Mouse (Mus musculus): ENCODE data around the gene Grik1.

DNA sequence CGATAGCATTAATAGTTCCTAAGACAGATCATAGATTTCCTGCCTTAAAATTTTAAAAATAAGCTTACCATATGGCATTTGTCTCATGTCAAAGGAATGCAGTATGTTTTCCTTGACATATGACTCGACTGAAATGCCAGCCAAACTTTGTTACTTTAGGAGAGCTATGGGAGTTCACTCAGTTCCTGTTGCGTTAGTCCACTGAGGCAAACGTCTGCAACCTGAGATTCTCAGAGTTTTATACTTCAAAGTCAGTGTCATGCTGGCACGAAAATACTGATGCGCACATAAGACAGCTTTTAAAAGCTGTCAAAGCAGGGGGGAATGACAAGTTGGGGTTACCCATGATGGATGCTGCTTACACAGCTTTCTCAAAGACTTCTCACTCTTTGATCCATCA is 247.6 kb downstream of the Grik1 start:
- TF ChIP-seq ZNF384 (IDR thresholded peaks at IDR 0.05; ENCODE audit: low read depth, low read length) (no peak), MAFK (IDR thresholded peaks at IDR 0.05; ENCODE audit: insufficient read depth, low read depth, low read length) (no peak), CHD2 (IDR thresholded peaks at IDR 0.05; ENCODE audit: low read depth, low read length) (no peak), ZC3H11A (IDR thresholded peaks at IDR 0.05; ENCODE audit: borderline replicate concordance, low read depth, low read length) (no peak), HCFC1 (IDR thresholded peaks at IDR 0.05; ENCODE audit: borderline replicate concordance, insufficient read depth, low read length) (no peak)

Measured in ES-E14 (cell line).